Mouse (Mus musculus) myocyte (in vitro differentiated cells): ENCODE results near the gene Chek2.

ENCODE experiments used
- MYOD1 ChIP-seq, 3 experiments: IDR thresholded peaks; one replicate each; pipeline ENCODE4 v1.6.1; 2011; ENCODE audit warnings: control low read depth in 2 of 3, low read depth in 2 of 3, mild to moderate bottlenecking in 2 of 3, moderate library complexity in 1 of 3; ENCODE audit not compliant: insufficient read length in 2 of 3, control insufficient read depth in 1 of 3
- MYOG ChIP-seq, 3 experiments: IDR thresholded peaks; one replicate each; pipeline ENCODE4 v1.6.1; 2011; ENCODE audit warnings: control low read depth in 2 of 3, low read depth in 2 of 3, mild to moderate bottlenecking in 2 of 3; ENCODE audit not compliant: insufficient read length in 2 of 3, control insufficient read depth in 1 of 3, insufficient read depth in 1 of 3
- POLR2A ChIP-seq: IDR thresholded peaks from one replicate; pipeline ENCODE4 v1.6.1; 2011; ENCODE audit warnings: low read depth, mild to moderate bottlenecking, control low read depth, moderate library complexity; ENCODE audit not compliant: insufficient read length

- no peak for TF ChIP-seq POLR2A
- peak in 1 of 3 experiments; percentile 45 for TF ChIP-seq MYOD1 (IDR thresholded peaks at IDR 0.05; ENCODE audit: control insufficient read depth in 1 of 3, insufficient read length in 2 of 3, low read depth in 2 of 3)
- TF ChIP-seq MYOG (IDR thresholded peaks at IDR 0.05; ENCODE audit: control insufficient read depth in 1 of 3, insufficient read depth in 1 of 3, insufficient read length in 2 of 3, low read depth in 2 of 3), result no peak
Observed at GRCm38 (mm10) chr5:110797696-110798095, 42.1 kb upstream of the Chek2 start.
